Mouse (Mus musculus): ENCODE measurements at regions not wholly inside any gene's neighbourhood (a gene's known extent, or its start where the extent isn't known, plus 50 kb on each side); places are given as distances from the start of the nearest gene placed in this dataset.

DNA sequence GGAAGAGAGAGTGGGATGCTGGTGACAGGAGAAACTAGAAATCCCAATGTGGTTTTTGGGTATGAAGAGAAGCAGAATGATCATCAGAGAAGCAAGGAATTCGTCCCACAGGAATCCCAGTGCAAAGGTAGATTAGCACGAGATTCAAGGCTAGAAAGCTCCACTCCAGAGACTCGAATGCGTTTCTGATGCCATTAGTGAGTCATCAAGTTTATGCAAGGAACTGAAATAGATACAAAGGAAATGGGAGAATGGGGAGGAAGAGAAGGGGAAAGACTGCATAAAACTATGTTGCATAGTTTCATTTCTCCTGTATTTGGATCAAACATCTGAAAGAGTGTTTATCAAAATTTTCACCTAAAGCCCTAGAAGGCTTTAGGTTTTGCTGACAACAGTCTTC lies 796.0 kb downstream of the Otol1 start:
- no peak for TF ChIP-seq GATA1 (IDR thresholded peaks at IDR 0.05; ENCODE audit: borderline replicate concordance, low read length)
- no peak for TF ChIP-seq FLI1 (IDR thresholded peaks at IDR 0.05; ENCODE audit: low read length)
